In genomic region chr5:149053352-149054168, GRCm38 (mm10) we compare ENCODE assay signal across 8 mouse cellular contexts. TPM values are rescaled to one million over a fixed set of nuclear protein-coding genes. Genes with fewer than 3 reads are reported as not detected.
DNase-seq lines count a peak whose midpoint lies in the region; ATAC-seq and TF ChIP-seq lines count a peak whose summit lies in the region.
"Had no signal": no experiment of that assay in that cellular context is flagged by ENCODE, and none has a peak within 500 bp of the region (broad histone marks: within the 10 kb centered on the region; RNA-seq: fewer than 3 reads in every experiment).

No protein-coding gene starts in this region.

- H3K4me1 ChIP-seq in embryonic facial prominence, embryonic 14.5 days (ENCODE audit: control insufficient read depth, insufficient read depth, low read length) = peaks cover 3% of the 10 kb centered on the region; the same call in 1 of the 2 replicates
- 0 out of 2 replicates have a peak, but pooled peaks cover 3% of the 10 kb centered on the region for H3K4me1 ChIP-seq in intestine, postnatal 0 days (replicated peaks; ENCODE audit: control insufficient read depth, insufficient read depth, low read length)
- peaks cover 12% of the 10 kb centered on the region for H3K4me1 ChIP-seq in neural tube, embryonic 12.5 days

- H3K9ac ChIP-seq in embryonic facial prominence, embryonic 14.5 days (ENCODE audit: low read depth, low read length) = peak overlapping the region; percentile 76
- peak overlapping the region; percentile 54 for H3K9ac ChIP-seq in intestine, postnatal 0 days (ENCODE audit: low read depth, low read length)
- H3K9ac ChIP-seq in neural tube, embryonic 12.5 days = peak overlapping the region; percentile 79

- intact Hi-C loops in left cerebral cortex, postnatal 4 days (cut with DNase I) = loop anchor here (2.0 to 10.0 kb wide), 3 partner anchors 129 to 471 kb away; partner anchors contain the start of gene Wdr95
- intact Hi-C loops in left cerebral cortex, postnatal 14 days (cut with DNase I) = loop anchor here (5.0 to 10.0 kb wide), 2 partner anchors 246 to 471 kb away; partner anchors contain the start of gene Wdr95

- peak overlapping the region; percentile 99 for H3K27ac ChIP-seq in embryonic facial prominence, embryonic 14.5 days (replicated peaks; ENCODE audit: low read depth, low read length)
- peak overlapping the region; percentile 100 for H3K27ac ChIP-seq in intestine, postnatal 0 days (ENCODE audit: low read depth, low read length)
- H3K27ac ChIP-seq in neural tube, embryonic 12.5 days = peak overlapping the region; percentile 66

- POLR2A ChIA-PET in Patski (lab: Charles Lee) = interaction anchor here (0.6 kb wide), 1 partner anchor 131 kb away, joined by 3 read pairs; the partner anchor contains the start of genes Hmgb1 and Uspl1

- no peaks in the 10 kb centered on the region for H3K27me3 ChIP-seq in Patski
- no peaks in the 10 kb centered on the region for H3K27me3 ChIP-seq in embryonic facial prominence, embryonic 14.5 days (replicated peaks; ENCODE audit: control insufficient read depth, insufficient read depth, low read length)
- H3K27me3 ChIP-seq in intestine, postnatal 0 days (replicated peaks; ENCODE audit: control insufficient read depth, insufficient read depth, low read length) = no peaks in the 10 kb centered on the region
- no peaks in the 10 kb centered on the region for H3K27me3 ChIP-seq in neural tube, embryonic 12.5 days (replicated peaks)

- 3% methylated on average over 10 of the region's 34 CpGs for WGBS in embryonic facial prominence, embryonic 14.5 days
- WGBS in intestine, postnatal 0 days = 5% methylated on average over 27 of the region's 34 CpGs
- 3% methylated on average over 27 of the region's 34 CpGs for WGBS in neural tube, embryonic 12.5 days

- peaks cover 14% of the 10 kb centered on the region; the same call in 1 of the 2 replicates for H3K36me3 ChIP-seq in embryonic facial prominence, embryonic 14.5 days (ENCODE audit: control insufficient read depth, insufficient read depth, low read length)
- H3K36me3 ChIP-seq in intestine, postnatal 0 days (ENCODE audit: control insufficient read depth, insufficient read depth) = no peaks in the 10 kb centered on the region
- H3K36me3 ChIP-seq in neural tube, embryonic 12.5 days = peaks cover 11% of the 10 kb centered on the region

- ATAC-seq in Patski = peak; percentile 0
- ATAC-seq in embryonic facial prominence, embryonic 14.5 days (ENCODE audit: low read depth) = peak; percentile 15; the same call in 1 of the 2 replicates
- ATAC-seq in intestine, postnatal 0 days = no peak
- ATAC-seq in neural tube, embryonic 12.5 days (ENCODE audit: low FRiP score, low read depth) = peak; percentile 61

- H3K4me2 ChIP-seq in embryonic facial prominence, embryonic 14.5 days (ENCODE audit: low read depth, low read length) = peak overlapping the region; percentile 94
- H3K4me2 ChIP-seq in intestine, postnatal 0 days (replicated peaks; ENCODE audit: low read depth) = peak overlapping the region; percentile 98
- H3K4me2 ChIP-seq in neural tube, embryonic 12.5 days (replicated peaks) = peak overlapping the region; percentile 95

- peak overlapping the region; percentile 71 for H3K4me3 ChIP-seq in embryonic facial prominence, embryonic 14.5 days (ENCODE audit: low read depth, low read length)
- peak overlapping the region; percentile 85 for H3K4me3 ChIP-seq in intestine, postnatal 0 days (ENCODE audit: low read depth, low read length)
- H3K4me3 ChIP-seq in neural tube, embryonic 12.5 days = peak overlapping the region; percentile 77

- in situ Hi-C loops in Patski (cut with MboI; ENCODE audit: low pct_unique_long_range_greater_than_20kb) = loop anchor here (25.0 kb wide), 1 partner anchor 284 kb away; no protein-coding TSS in a partner anchor

- CTCF ChIA-PET in Patski (lab: Charles Lee) = no interaction called here

- peak; percentile 47 for DNase-seq in left cerebral cortex, postnatal 4 days
- no peak for DNase-seq in left cerebral cortex, postnatal 14 days (ENCODE audit: low spot score in 2 of 2)
- DNase-seq in Patski (ENCODE audit: low read depth, low spot score) = no peak
- peak; percentile 52 for DNase-seq in embryonic facial prominence, embryonic 14.5 days (ENCODE audit: low spot score)
- no peak for DNase-seq in embryo, embryonic 11 days

- H3K9me3 ChIP-seq in embryonic facial prominence, embryonic 14.5 days (ENCODE audit: control insufficient read depth, low read length) = no peaks in the 10 kb centered on the region
- no peaks in the 10 kb centered on the region for H3K9me3 ChIP-seq in intestine, postnatal 0 days (ENCODE audit: control insufficient read depth)
- no peaks in the 10 kb centered on the region for H3K9me3 ChIP-seq in neural tube, embryonic 12.5 days

- no peak for TF ChIP-seq CTCF in Patski (IDR thresholded peaks at IDR 0.05)
- 0 out of 2 replicates have a peak, but pooled peaks have one; percentile 5 for TF ChIP-seq CTCF in intestine, postnatal 0 days (IDR thresholded peaks at IDR 0.05; ENCODE audit: low read depth)

RNA-seq across cellular contexts. Expression of gene Gm42791, which starts 58.6 kb away (rescaled TPM):
- total RNA-seq in left cerebral cortex, postnatal 4 days (2021) = 10 to 100 TPM in 1 of 2 experiments, 1 to 10 TPM in 1; 9.4 to 16.6 TPM
- total RNA-seq in left cerebral cortex, postnatal 14 days (2021) = 10 to 100 TPM; 16.6 to 17.8 TPM
- polyA plus RNA-seq in Patski (2021) = not detected
- 2.2 TPM in 1 of 2 replicates, not detected in the other for polyA plus RNA-seq in embryonic facial prominence, embryonic 14.5 days (2014; fragmentation: Nextera tagmentation; extraction: Ambion mirVana)
- not detected in 2 replicates for polyA plus RNA-seq in intestine, postnatal 0 days (2015; fragmentation: Nextera tagmentation; extraction: Ambion mirVana)
- 2.6 and 3.6 TPM in 2 replicates for polyA plus RNA-seq in neural tube, embryonic 12.5 days (2016; fragmentation: Nextera tagmentation; extraction: Ambion mirVana)
- polyA plus RNA-seq: gonadal fat pad, adult 2 months had no signal

Comparison
In these comparisons a context has a peak if more than half of its experiments do, and no peak if none do; other contexts are left out.
1. DNase-seq: peak in left cerebral cortex, postnatal 4 days (single experiment) and embryonic facial prominence, embryonic 14.5 days (single experiment); none in left cerebral cortex, postnatal 14 days (0 of 2), Patski (single experiment) and embryo, embryonic 11 days (single experiment).
2. Peak in every context shown above with its lines, with median percentiles within 50 percentile points of each other: H3K27ac ChIP-seq, H3K4me2 ChIP-seq, H3K4me3 ChIP-seq and H3K9ac ChIP-seq.